Mouse (Mus musculus): ENCODE measurements around the gene Rab7b.

The Rab7b gene

GRCm38 (mm10) chr1:131688475-131688874, at the start of gene Rab7b:
Rab7b (plus strand) TSS chr1:131688695.
- no peak for DNase-seq (ENCODE audit: low read depth, low spot score)

GRCm38 (mm10) chr1:131640062-131640461, 48.4 kb upstream of the Rab7b start:
- no peak for DNase-seq (ENCODE audit: low read depth, low spot score)

- DNase-seq (ENCODE audit: low read depth, low spot score), result no peak
Measured at GRCm38 (mm10) chr1:131641565-131641964, 46.9 kb upstream of the Rab7b start.

GRCm38 (mm10) chr1:131642251-131642650, 46.2 kb upstream of the Rab7b start:
- no peak for DNase-seq (ENCODE audit: low read depth, low spot score)

GRCm38 (mm10) chr1:131652670-131653443, 35.6 kb upstream of the Rab7b start:
- no peak for DNase-seq (ENCODE audit: low read depth, low spot score)

- DNase-seq (ENCODE audit: low read depth, low spot score), result no peak
Measured at GRCm38 (mm10) chr1:131655601-131656000, 32.9 kb upstream of the Rab7b start.

- peak; percentile 94 for DNase-seq (ENCODE audit: low read depth, low spot score)
Measured at GRCm38 (mm10) chr1:131657945-131658354, 30.5 kb upstream of the Rab7b start.

GRCm38 (mm10) chr1:131659512-131660085, 28.9 kb upstream of the Rab7b start:
- no peak for DNase-seq (ENCODE audit: low read depth, low spot score)

- no peak for DNase-seq (ENCODE audit: low read depth, low spot score)
Measured at GRCm38 (mm10) chr1:131660266-131660665, 28.2 kb upstream of the Rab7b start.

- no peak for DNase-seq (ENCODE audit: low read depth, low spot score)
Measured at GRCm38 (mm10) chr1:131660716-131661472, 27.6 kb upstream of the Rab7b start.

GRCm38 (mm10) chr1:131661749-131662148, 26.7 kb upstream of the Rab7b start:
- no peak for DNase-seq (ENCODE audit: low read depth, low spot score)

- DNase-seq (ENCODE audit: low read depth, low spot score), result no peak
Measured at GRCm38 (mm10) chr1:131663286-131663995, 25.1 kb upstream of the Rab7b start.

GRCm38 (mm10) chr1:131664136-131664535, 24.4 kb upstream of the Rab7b start:
- no peak for DNase-seq (ENCODE audit: low read depth, low spot score)

- no peak for DNase-seq (ENCODE audit: low read depth, low spot score)
Measured at GRCm38 (mm10) chr1:131665886-131666285, 22.6 kb upstream of the Rab7b start.

- no peak for DNase-seq (ENCODE audit: low read depth, low spot score)
Measured at GRCm38 (mm10) chr1:131671113-131671512, 17.4 kb upstream of the Rab7b start.

- no peak for DNase-seq (ENCODE audit: low read depth, low spot score)
Measured at GRCm38 (mm10) chr1:131672361-131672760, 16.1 kb upstream of the Rab7b start.

- DNase-seq (ENCODE audit: low read depth, low spot score), result no peak
Measured at GRCm38 (mm10) chr1:131679644-131680043, 8.9 kb upstream of the Rab7b start.

GRCm38 (mm10) chr1:131687739-131688138, 756 bp upstream of the Rab7b start:
- no peak for DNase-seq (ENCODE audit: low read depth, low spot score)

GRCm38 (mm10) chr1:131689016-131689415, 521 bp downstream of the Rab7b start:
- DNase-seq (ENCODE audit: low read depth, low spot score), result no peak

- DNase-seq (ENCODE audit: low read depth, low spot score), result no peak
Measured at GRCm38 (mm10) chr1:131689899-131690298, 1.4 kb downstream of the Rab7b start.

GRCm38 (mm10) chr1:131690435-131690834, 1.9 kb downstream of the Rab7b start:
- DNase-seq (ENCODE audit: low read depth, low spot score), result no peak

GRCm38 (mm10) chr1:131691356-131691755, 2.9 kb downstream of the Rab7b start:
- no peak for DNase-seq (ENCODE audit: low read depth, low spot score)
